Mouse (Mus musculus) hindlimb bud, embryonic 11.5 days (tissue): ENCODE measurements around the gene Abcc9.
"Not testable (repeated sequence)": the region's sequence is repeated elsewhere in the genome, so short reads cannot be mapped to it uniquely, and the experiment has no call there.

Experiments
- DNase-seq: peaks from one replicate; pipeline ENCODE4 v3.0.0-alpha.2; 2012; ENCODE audit warnings: low read depth, low spot score; ENCODE audit errors: extremely low spot score

Gene Abcc9

DNA sequence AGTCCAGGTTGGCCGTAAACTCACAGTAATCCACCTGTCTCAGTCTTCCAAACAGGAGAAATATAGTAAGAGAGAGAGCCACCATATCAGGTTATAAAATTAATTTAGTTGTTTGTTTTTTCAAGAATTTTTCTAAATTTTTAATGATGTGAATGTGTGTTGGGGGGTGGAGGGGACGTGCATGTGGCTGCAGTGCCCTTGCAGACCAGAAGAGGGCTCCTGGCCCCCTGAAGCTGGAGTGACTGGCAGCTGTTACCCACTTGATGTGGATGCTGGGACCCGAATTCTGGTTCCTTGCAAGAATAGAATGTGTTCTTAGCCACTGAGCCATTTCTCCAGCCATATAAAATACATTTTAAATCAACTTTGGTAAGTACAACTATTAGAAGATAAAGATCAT, 4.6 kb upstream of the Abcc9 start:
- no peak for DNase-seq

GRCm38 (mm10) chr6:142703441-142703930, 1.4 kb upstream of the Abcc9 start:
- DNase-seq: no peak

GRCm38 (mm10) chr6:142701161-142701560, 954 bp downstream of the Abcc9 start:
- DNase-seq: no peak

- no peak for DNase-seq
These were observed 1.4 kb downstream of the Abcc9 start for GRCm38 (mm10) chr6:142700753-142701152.

- DNase-seq: no peak
These were observed 10.0 kb downstream of the Abcc9 start for GRCm38 (mm10) chr6:142692085-142692484.

DNA sequence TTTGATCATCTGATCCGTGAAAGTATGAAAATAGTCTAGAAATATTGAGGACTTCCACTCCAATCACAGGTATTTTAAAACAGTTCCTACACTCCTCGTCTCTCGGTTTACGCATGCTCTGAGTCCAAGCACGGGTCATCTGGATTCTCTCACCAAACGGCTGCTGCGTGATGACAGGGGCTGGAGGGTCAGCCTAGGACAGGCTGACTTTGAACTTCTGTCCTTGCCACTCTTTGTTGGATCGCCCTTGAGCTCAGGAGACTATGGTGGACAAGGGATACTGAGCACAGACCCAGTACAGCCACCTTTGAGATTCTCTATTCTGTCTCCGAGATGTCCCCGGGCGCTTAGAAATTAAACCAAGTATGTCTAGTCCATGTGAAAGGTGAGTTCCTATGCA, 12.4 kb downstream of the Abcc9 start:
- no peak for DNase-seq

- no peak for DNase-seq
These were observed 19.0 kb downstream of the Abcc9 start for GRCm38 (mm10) chr6:142682985-142683691.

- DNase-seq: no peak
These were observed 32.1 kb downstream of the Abcc9 start for GRCm38 (mm10) chr6:142670021-142670420.

GRCm38 (mm10) chr6:142669343-142669742, 32.8 kb downstream of the Abcc9 start:
- DNase-seq: no peak

DNA sequence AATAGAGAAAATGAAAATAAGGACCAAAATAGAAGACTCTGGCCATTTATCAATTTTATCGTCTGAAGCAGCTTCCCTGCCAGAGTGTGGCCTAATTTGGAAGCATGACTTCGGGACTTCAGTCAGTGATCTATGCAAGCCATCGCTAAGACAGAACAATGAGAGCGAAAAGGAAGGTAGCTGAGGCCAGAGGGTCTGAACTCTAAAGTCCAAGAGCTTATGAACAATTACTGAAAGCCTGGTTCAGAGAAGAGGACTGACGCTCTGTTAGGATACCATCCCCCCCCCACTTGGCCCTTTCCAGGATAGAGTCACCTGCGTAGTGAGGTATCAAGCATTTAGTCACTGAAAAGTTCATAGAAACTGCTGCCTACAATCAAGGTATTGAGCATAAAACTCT, 33.3 kb downstream of the Abcc9 start:
- DNase-seq: no peak

GRCm38 (mm10) chr6:142668419-142668766, 33.7 kb downstream of the Abcc9 start:
- no peak for DNase-seq

- DNase-seq: no peak
These were observed 34.3 kb downstream of the Abcc9 start for GRCm38 (mm10) chr6:142667701-142668418.

DNA sequence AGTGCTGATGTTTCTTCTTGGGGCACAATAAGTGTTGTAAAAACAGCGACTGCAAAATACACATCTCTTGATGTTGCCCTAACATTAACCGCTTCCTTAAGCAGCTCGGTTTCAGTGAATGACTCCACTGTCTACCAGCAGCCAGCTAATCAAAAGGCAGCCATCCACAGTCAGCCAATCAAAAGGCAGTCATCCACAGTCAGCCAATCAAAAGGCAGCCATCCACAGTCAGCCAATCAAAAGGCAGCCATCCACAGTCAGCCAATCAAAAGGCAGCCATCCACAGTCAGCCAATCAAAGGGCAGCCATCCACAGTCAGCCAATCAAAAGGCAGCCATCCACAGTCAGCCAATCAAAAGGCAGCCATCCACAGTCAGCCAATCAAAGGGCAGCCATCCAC, 40.1 kb downstream of the Abcc9 start:
- not testable (repeated sequence) for DNase-seq

DNA sequence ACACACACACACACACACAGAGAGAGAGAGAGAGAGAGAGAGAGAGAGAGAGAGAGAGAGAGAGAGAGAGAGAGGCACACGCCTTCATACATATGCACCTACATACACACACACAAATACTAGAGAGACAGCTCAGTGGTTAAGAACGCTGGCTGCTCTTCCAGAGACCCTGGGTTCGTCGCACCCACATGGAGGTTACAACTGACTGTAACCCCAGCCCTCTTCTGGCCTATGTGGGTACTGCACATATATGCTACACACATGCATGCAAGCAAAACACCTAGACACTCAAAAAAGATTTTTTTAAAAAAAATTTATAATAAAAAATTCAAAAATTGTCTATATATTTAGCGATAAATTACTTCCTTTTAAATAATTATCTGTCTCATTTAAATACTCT, 43.1 kb downstream of the Abcc9 start:
- DNase-seq: peak; percentile 5

GRCm38 (mm10) chr6:142654561-142654960, 47.6 kb downstream of the Abcc9 start:
- DNase-seq: no peak

DNA sequence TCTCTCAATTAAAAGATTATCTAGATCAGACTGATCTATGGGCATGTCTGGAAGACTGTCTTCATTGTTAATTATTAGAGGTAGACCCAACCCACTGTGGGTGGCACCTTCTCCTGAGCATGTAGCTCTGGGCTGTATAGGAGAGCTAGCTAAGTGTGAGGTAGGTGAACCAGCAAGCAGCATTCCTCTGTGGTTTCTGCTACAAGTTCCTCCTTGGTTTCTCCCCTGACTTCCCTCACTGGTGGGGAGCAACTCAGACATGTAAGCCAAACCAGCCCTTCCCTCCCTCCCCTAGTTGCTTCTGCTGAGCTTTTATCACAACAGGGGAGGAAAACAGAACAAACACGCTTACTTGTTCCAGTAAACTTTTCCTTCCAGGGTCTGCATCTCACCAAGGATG, 49.9 kb downstream of the Abcc9 start:
- DNase-seq: no peak

DNA sequence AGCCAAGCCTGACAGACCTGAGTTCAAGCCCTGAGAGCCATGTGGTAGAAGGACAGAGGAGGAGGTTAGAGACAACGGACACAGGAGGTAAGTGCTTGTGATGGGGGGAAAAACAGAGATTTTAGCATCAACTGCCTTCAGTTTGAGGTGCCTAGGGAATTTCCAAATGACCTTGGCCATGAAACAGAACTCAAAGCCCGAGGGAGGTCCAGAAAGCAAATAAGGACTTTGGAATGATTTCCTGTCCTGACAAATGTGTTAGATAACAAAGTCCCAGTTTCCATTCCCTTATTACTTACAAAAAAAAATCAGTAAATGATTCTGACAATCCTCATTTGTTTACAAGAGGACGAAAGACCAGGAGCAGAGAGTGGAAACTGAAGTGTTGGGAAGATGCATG, 52.8 kb downstream of the Abcc9 start:
- DNase-seq: no peak

- DNase-seq: no peak
These were observed 56.6 kb downstream of the Abcc9 start for GRCm38 (mm10) chr6:142645474-142645873.

DNA sequence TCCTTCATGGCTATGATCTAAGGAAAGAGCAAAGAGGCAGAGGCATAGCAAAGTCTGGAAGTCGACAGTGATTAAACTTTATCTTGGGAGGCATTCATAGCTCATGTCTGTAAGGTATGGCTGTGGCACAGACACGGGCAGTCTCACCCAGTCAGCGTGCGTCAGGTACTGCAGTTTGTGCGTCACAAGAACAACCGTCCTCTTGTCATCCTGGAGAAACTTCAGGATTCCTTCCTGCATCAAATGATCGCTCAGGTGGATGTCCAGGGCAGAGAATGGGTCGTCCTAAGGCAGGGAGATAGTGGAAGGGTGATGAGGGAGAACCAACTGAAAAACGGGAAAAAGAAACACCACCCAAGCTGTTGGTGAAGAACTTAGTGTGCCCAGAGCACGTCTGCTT, 62.8 kb downstream of the Abcc9 start:
- DNase-seq: no peak

DNA sequence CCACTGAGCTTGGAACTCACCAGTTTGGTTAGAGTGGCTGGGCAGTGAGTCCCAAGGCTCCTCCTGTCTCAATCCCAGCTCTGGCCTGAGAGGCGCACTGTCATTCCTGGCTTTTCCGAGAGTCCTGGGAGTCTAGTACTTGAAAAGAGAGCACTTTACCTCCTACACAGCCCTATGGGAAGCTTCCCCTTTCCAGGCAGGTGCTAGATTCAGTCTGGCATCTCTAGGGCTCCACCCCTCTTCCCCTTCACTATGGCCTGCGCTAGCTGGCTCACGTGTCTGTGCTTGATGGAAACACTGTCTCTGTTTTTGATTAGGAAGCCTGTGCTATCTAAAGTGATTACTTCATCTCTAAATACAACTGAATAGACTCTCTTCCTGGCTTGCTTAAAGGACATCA, 66.5 kb downstream of the Abcc9 start:
- DNase-seq: no peak

GRCm38 (mm10) chr6:142635185-142635583, 66.9 kb downstream of the Abcc9 start:
- no peak for DNase-seq

- DNase-seq: no peak
These were observed 67.5 kb downstream of the Abcc9 start for GRCm38 (mm10) chr6:142634530-142635184.
